Mouse (Mus musculus) limb, embryonic 13.5 days (tissue): ENCODE results near the gene Fbxl20. TPM values are rescaled to one million over a fixed set of nuclear protein-coding genes. Genes with fewer than 3 reads are reported as not detected.

Experiments
- ATAC-seq: fragments of 200-750 bp; cut with Nextera tagmentation; 2 replicates; pipeline ENCODE4 v1.8.0; 2017; ENCODE audit warnings: low read depth, moderate number of reproducible peaks, moderate TSS enrichment; ENCODE audit not compliant: low FRiP score
- H3K27ac ChIP-seq: fragments of 300-500 bp; sonication (generic); 2 replicates; pipeline ENCODE4 v1.5.1; 2015; ENCODE audit warnings: inconsistent platforms, mild to moderate bottlenecking, moderate library complexity
- H3K27me3 ChIP-seq: fragments of 300-500 bp; sonication (generic); 2 replicates; pipeline ENCODE4 v1.6.1; 2015; ENCODE audit warnings: mild to moderate bottlenecking, inconsistent platforms
- H3K36me3 ChIP-seq: fragments of 300-500 bp; sonication (generic); 2 replicates; pipeline ENCODE4 v1.6.1; 2015; ENCODE audit warnings: inconsistent platforms, mild to moderate bottlenecking, moderate library complexity
- H3K4me1 ChIP-seq: fragments of 300-500 bp; sonication (generic); 2 replicates; pipeline ENCODE4 v1.6.1; 2015; ENCODE audit warnings: inconsistent platforms
- H3K4me2 ChIP-seq: fragments of 300-500 bp; sonication (generic); replicated peaks from 2 replicates; pipeline ENCODE4 v1.6.1; 2015; ENCODE audit warnings: inconsistent platforms, mild to moderate bottlenecking, moderate library complexity
- H3K4me3 ChIP-seq: fragments of 300-500 bp; sonication (generic); 2 replicates; pipeline ENCODE4 v1.5.1; 2015; ENCODE audit warnings: moderate library complexity, mild to moderate bottlenecking, inconsistent platforms
- H3K9ac ChIP-seq: fragments of 300-500 bp; sonication (generic); 2 replicates; pipeline ENCODE4 v1.6.1; 2015; ENCODE audit warnings: mild to moderate bottlenecking, inconsistent platforms
- H3K9me3 ChIP-seq: fragments of 300-500 bp; sonication (generic); 2 replicates; pipeline ENCODE4 v1.6.1; 2016; ENCODE audit warnings: inconsistent platforms
- WGBS: fragments of 180-500 bp; shearing (Covaris S2); methylation state at CpG from one replicate; pipeline ENCODE4 v1.1.7; 2015; 5-methylcytosine and 5-hydroxymethylcytosine counted together
- polyA plus RNA-seq: library from polyadenylated mRNA; unstranded; fragments of >200 nt; fragmentation: Nextera tagmentation; extraction: Ambion mirVana; gene quantifications from 2 replicates; pipeline ENCODE4 v1.2.1, GENCODE M21; 2015

Gene Fbxl20
- polyA plus RNA-seq, 1 experiment from 2014 or later = 28.4 TPM

- 89% methylated on average over 2 of the region's 2 CpGs for WGBS
- peaks cover 11% of the 10 kb centered on the region for H3K36me3 ChIP-seq
Measured at GRCm38 (mm10) chr11:98142545-98142944, 7.7 kb downstream of the Fbxl20 start.

GRCm38 (mm10) chr11:98138894-98139293, 11.3 kb downstream of the Fbxl20 start:
- H3K9me3 ChIP-seq = no peaks in the 10 kb centered on the region
- H3K27me3 ChIP-seq = no peaks in the 10 kb centered on the region
- H3K36me3 ChIP-seq = peaks cover 16% of the 10 kb centered on the region
- H3K9ac ChIP-seq = no peak overlapping the region
- H3K27ac ChIP-seq = peak overlapping the region; percentile 67; the same call in 1 of the 2 replicates
- ATAC-seq = peak; percentile 69; the same call in 1 of the 2 replicates
- peaks cover 25% of the 10 kb centered on the region for H3K4me1 ChIP-seq
- no peak overlapping the region for H3K4me2 ChIP-seq
- no peak overlapping the region for H3K4me3 ChIP-seq
- whole genome bisulfite sequencing = 52% methylated on average over 7 of the region's 7 CpGs

More at GRCm38 (mm10) chr11:98142545-98142944, 7.7 kb downstream of the Fbxl20 start:
- Histone ChIP-seq H3K27me3 (no peaks in the 10 kb centered on the region), H3K27ac (no peak overlapping the region), H3K4me1 (peaks cover 31% of the 10 kb centered on the region), H3K4me2 (no peak overlapping the region), H3K4me3 (no peak overlapping the region), H3K9me3 (no peaks in the 10 kb centered on the region), H3K9ac (no peak overlapping the region)
- ATAC-seq = no peak

GRCm38 (mm10) chr11:98137836-98138235, 12.4 kb downstream of the Fbxl20 start:
- Histone ChIP-seq H3K4me3 (no peak overlapping the region), H3K27me3 (no peaks in the 10 kb centered on the region), H3K27ac (no peak overlapping the region), H3K36me3 (peaks cover 12% of the 10 kb centered on the region), H3K9me3 (no peaks in the 10 kb centered on the region), H3K4me1 (peaks cover 25% of the 10 kb centered on the region), H3K9ac (no peak overlapping the region), H3K4me2 (no peak overlapping the region)
- ATAC-seq = no peak
- 91% methylated on average over 11 of the region's 11 CpGs for WGBS

- Histone ChIP-seq H3K9ac (no peak overlapping the region), H3K9me3 (no peaks in the 10 kb centered on the region), H3K4me1 (peaks cover 21% of the 10 kb centered on the region), H3K4me3 (no peak overlapping the region), H3K4me2 (no peak overlapping the region), H3K27ac (no peak overlapping the region), H3K36me3 (peaks cover 5% of the 10 kb centered on the region), H3K27me3 (no peaks in the 10 kb centered on the region)
- ATAC-seq = no peak
- 69% methylated on average over 4 of the region's 4 CpGs for whole genome bisulfite sequencing
Measured at GRCm38 (mm10) chr11:98134951-98135350, 15.3 kb downstream of the Fbxl20 start.

- 92% methylated on average over 5 of the region's 5 CpGs for WGBS
- H3K27ac ChIP-seq = no peak overlapping the region
- no peak overlapping the region for H3K9ac ChIP-seq
- H3K4me3 ChIP-seq = no peak overlapping the region
- H3K4me2 ChIP-seq = no peak overlapping the region
- ATAC-seq = no peak
- peaks cover 61% of the 10 kb centered on the region for H3K36me3 ChIP-seq
- no peaks in the 10 kb centered on the region for H3K4me1 ChIP-seq
- H3K27me3 ChIP-seq = no peaks in the 10 kb centered on the region
- no peaks in the 10 kb centered on the region for H3K9me3 ChIP-seq
Measured at GRCm38 (mm10) chr11:98123424-98123823, 26.8 kb downstream of the Fbxl20 start.

GRCm38 (mm10) chr11:98114363-98114762, 35.8 kb downstream of the Fbxl20 start:
- Histone ChIP-seq H3K36me3 (peaks cover 67% of the 10 kb centered on the region), H3K9me3 (no peaks in the 10 kb centered on the region), H3K4me3 (no peak overlapping the region), H3K4me1 (no peaks in the 10 kb centered on the region), H3K9ac (no peak overlapping the region), H3K27ac (no peak overlapping the region), H3K4me2 (no peak overlapping the region), H3K27me3 (no peaks in the 10 kb centered on the region)
- no peak for ATAC-seq
- WGBS = 92% methylated on average over 1 of the region's 1 CpGs

DNA sequence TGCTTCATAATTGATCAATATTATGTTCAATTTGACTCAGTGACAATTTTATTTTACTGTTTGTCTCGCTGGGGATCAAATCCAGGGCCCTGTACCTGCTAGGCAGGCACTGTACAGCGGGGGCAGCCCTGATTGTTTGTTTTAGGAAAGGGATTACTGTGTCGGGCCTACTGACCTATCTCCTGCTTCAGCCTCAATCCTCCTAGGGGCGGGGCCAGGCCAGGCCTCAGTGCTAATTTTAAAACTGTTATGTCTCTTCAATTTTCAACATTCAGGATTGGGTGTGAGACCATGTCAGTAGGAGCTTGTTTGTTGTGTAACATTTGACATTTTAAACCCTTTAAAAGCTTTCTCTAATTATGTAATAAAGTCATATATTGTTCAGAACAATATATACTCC, 36.7 kb downstream of the Fbxl20 start:
- Histone ChIP-seq H3K4me3 (no peak overlapping the region), H3K4me1 (no peaks in the 10 kb centered on the region), H3K9me3 (no peaks in the 10 kb centered on the region), H3K27me3 (no peaks in the 10 kb centered on the region), H3K36me3 (peaks cover 71% of the 10 kb centered on the region), H3K27ac (no peak overlapping the region), H3K9ac (no peak overlapping the region), H3K4me2 (no peak overlapping the region)
- WGBS = 69% methylated on average over 4 of the region's 4 CpGs
- no peak for ATAC-seq

DNA sequence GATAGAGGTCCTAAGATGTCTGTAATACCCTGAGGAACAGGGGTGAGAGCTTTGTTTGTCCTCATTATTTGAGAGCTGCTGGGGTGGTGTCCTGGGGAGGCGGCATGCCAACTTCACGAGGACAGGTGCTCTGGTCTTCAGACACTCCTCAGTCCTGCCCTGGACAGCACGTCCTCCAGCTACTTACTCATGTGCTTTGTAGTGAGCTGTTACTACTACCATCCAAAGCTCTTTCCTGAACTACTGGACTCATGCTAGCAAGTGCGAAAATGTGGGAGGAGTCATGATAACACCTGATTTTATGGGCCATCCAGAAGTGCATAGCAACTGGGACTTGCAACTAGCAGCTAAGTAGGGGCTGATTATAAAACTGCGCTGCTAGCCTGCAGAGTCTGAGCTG, 40.5 kb downstream of the Fbxl20 start:
- H3K4me2 ChIP-seq = no peak overlapping the region
- H3K36me3 ChIP-seq = peaks cover 87% of the 10 kb centered on the region
- H3K9ac ChIP-seq = no peak overlapping the region
- H3K9me3 ChIP-seq = no peaks in the 10 kb centered on the region
- H3K4me1 ChIP-seq = no peaks in the 10 kb centered on the region
- WGBS = 82% methylated on average over 5 of the region's 5 CpGs
- no peaks in the 10 kb centered on the region for H3K27me3 ChIP-seq
- H3K4me3 ChIP-seq = no peak overlapping the region
- no peak overlapping the region for H3K27ac ChIP-seq
- ATAC-seq = no peak

DNA sequence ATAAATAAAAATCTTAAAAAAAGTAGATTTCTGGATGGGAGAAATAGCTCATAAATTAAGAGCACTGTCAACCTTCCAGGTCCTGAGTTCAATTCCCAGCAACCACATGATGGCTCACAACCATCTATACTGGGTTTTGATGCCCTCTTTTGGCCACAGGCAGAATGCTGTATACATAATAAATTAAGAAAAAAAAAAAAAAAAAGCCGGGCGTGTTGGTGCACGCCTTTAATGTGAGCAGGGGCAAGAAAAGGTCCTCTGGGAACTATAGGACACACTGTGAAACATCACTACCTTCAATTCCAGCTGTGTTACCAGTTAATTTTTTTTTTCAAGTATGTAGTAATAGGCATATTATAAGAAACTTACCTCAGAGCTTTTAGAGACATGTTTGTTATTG, 48.9 kb downstream of the Fbxl20 start:
- no peak overlapping the region for H3K4me3 ChIP-seq
- peaks cover 87% of the 10 kb centered on the region for H3K36me3 ChIP-seq
- H3K9me3 ChIP-seq = no peaks in the 10 kb centered on the region
- H3K4me2 ChIP-seq = no peak overlapping the region
- WGBS = 90% methylated on average over 3 of the region's 3 CpGs
- no peaks in the 10 kb centered on the region for H3K27me3 ChIP-seq
- no peak overlapping the region for H3K27ac ChIP-seq
- H3K4me1 ChIP-seq = no peaks in the 10 kb centered on the region
- ATAC-seq = no peak
- H3K9ac ChIP-seq = no peak overlapping the region

- H3K4me3 ChIP-seq = no peak overlapping the region
- no peak for ATAC-seq
- H3K9me3 ChIP-seq = no peaks in the 10 kb centered on the region
- no peak overlapping the region for H3K27ac ChIP-seq
- no peak overlapping the region for H3K4me2 ChIP-seq
- 91% methylated on average over 9 of the region's 9 CpGs for WGBS
- no peak overlapping the region for H3K9ac ChIP-seq
- peaks cover 74% of the 10 kb centered on the region for H3K36me3 ChIP-seq
- no peaks in the 10 kb centered on the region for H3K4me1 ChIP-seq
- H3K27me3 ChIP-seq = no peaks in the 10 kb centered on the region
Measured at GRCm38 (mm10) chr11:98090583-98090982, 59.6 kb downstream of the Fbxl20 start.

- ATAC-seq = peak; percentile 24; the same call in 1 of the 2 replicates
- Histone ChIP-seq H3K27ac (no peak overlapping the region), H3K27me3 (no peaks in the 10 kb centered on the region), H3K4me3 (no peak overlapping the region), H3K36me3 (peaks cover 67% of the 10 kb centered on the region), H3K4me1 (no peaks in the 10 kb centered on the region), H3K9ac (no peak overlapping the region), H3K4me2 (no peak overlapping the region), H3K9me3 (no peaks in the 10 kb centered on the region)
- 46% methylated on average over 7 of the region's 7 CpGs for WGBS
Measured at GRCm38 (mm10) chr11:98088224-98088623, 62.0 kb downstream of the Fbxl20 start.

- no peak overlapping the region for H3K27ac ChIP-seq
- no peaks in the 10 kb centered on the region for H3K4me1 ChIP-seq
- no peak overlapping the region for H3K4me2 ChIP-seq
- no peaks in the 10 kb centered on the region for H3K9me3 ChIP-seq
- peaks cover 62% of the 10 kb centered on the region for H3K36me3 ChIP-seq
- H3K4me3 ChIP-seq = no peak overlapping the region
- WGBS = 73% methylated on average over 7 of the region's 7 CpGs
- no peak for ATAC-seq
- H3K9ac ChIP-seq = no peak overlapping the region
- H3K27me3 ChIP-seq = no peaks in the 10 kb centered on the region
Measured at GRCm38 (mm10) chr11:98086574-98086973, 63.6 kb downstream of the Fbxl20 start.

DNA sequence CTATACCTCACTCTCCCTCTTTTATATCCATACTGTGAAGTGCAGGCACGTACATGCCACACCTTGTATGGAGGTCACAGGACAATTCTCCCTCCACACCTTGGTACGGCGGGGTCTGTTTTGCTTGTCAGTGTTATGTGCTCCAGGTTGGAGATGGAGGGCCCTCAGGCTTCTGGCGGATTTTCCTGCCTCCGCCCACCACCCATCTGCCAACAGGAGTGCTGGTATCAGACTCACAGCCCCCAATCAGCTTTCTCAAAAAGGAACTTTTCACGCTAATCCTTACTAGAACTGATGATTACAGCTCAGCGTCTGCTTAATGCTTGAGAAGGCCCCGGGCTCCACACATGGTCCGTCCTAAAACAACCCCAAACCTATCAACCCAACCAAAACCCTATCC, 64.1 kb downstream of the Fbxl20 start:
- H3K27me3 ChIP-seq = no peaks in the 10 kb centered on the region
- WGBS = 92% methylated on average over 9 of the region's 9 CpGs
- H3K9me3 ChIP-seq = no peaks in the 10 kb centered on the region
- no peak overlapping the region for H3K9ac ChIP-seq
- no peaks in the 10 kb centered on the region for H3K4me1 ChIP-seq
- no peak for ATAC-seq
- no peak overlapping the region for H3K27ac ChIP-seq
- no peak overlapping the region for H3K4me3 ChIP-seq
- no peak overlapping the region for H3K4me2 ChIP-seq
- H3K36me3 ChIP-seq = peaks cover 60% of the 10 kb centered on the region
